12 mouse cellular contexts compared by ENCODE assay signal in genomic region chr12:85348338-85348737, GRCm38 (mm10). TPM values are rescaled to one million over a fixed set of nuclear protein-coding genes. Genes with fewer than 3 reads are reported as not detected.
DNase-seq lines count a peak whose midpoint lies in the region; ATAC-seq and TF ChIP-seq lines count a peak whose summit lies in the region.
"Had no signal": no experiment of that assay in that cellular context is flagged by ENCODE, and none has a peak within 500 bp of the region (broad histone marks: within the 10 kb centered on the region; RNA-seq: fewer than 3 reads in every experiment).

No protein-coding gene starts in this region.

- no peak overlapping the region for H3K9ac ChIP-seq in heart, embryonic 13.5 days
- H3K9ac ChIP-seq in heart, embryonic 11.5 days (ENCODE audit: low read depth, low read length) = no peak overlapping the region
- H3K9ac ChIP-seq in stomach, embryonic 16.5 days (ENCODE audit: low read length) = no peak overlapping the region
- no peak overlapping the region for H3K9ac ChIP-seq in stomach, postnatal 0 days (ENCODE audit: low read length)
- H3K9ac ChIP-seq in liver, embryonic 16.5 days (ENCODE audit: low read depth, low read length) = no peak overlapping the region
- H3K9ac ChIP-seq in midbrain, embryonic 16.5 days (ENCODE audit: low read depth, low read length) = no peak overlapping the region
- H3K9ac ChIP-seq: embryonic facial prominence, embryonic 12.5 days; limb, embryonic 13.5 days had no signal

- no peak for ATAC-seq in heart, embryonic 13.5 days (ENCODE audit: extremely low read depth, insufficient number of reproducible peaks, low FRiP score, low TSS enrichment)
- ATAC-seq in heart, embryonic 11.5 days (replicated peaks; ENCODE audit: insufficient number of reproducible peaks, low FRiP score, low TSS enrichment) = no peak
- no peak for ATAC-seq in stomach, embryonic 16.5 days (ENCODE audit: insufficient read depth, low FRiP score)
- ATAC-seq in stomach, postnatal 0 days (ENCODE audit: low FRiP score, low TSS enrichment) = no peak
- 0 out of 2 replicates have a peak, but pooled peaks have one; percentile 27 for ATAC-seq in liver, embryonic 16.5 days (ENCODE audit: low read depth)
- ATAC-seq in midbrain, embryonic 16.5 days = no peak

- WGBS in heart, embryonic 13.5 days = 62% methylated on average over 6 of the region's 6 CpGs
- 73% methylated on average over 6 of the region's 6 CpGs for WGBS in heart, embryonic 11.5 days (ENCODE audit: insufficient replicate concordance)
- WGBS in stomach, embryonic 16.5 days = 74% methylated on average over 6 of the region's 6 CpGs
- WGBS in stomach, postnatal 0 days = 77% methylated on average over 6 of the region's 6 CpGs
- 66% methylated on average over 6 of the region's 6 CpGs for WGBS in liver, embryonic 16.5 days (ENCODE audit: insufficient replicate concordance)
- whole genome bisulfite sequencing in midbrain, embryonic 16.5 days = 83% methylated on average over 6 of the region's 6 CpGs
- 82% methylated on average over 6 of the region's 6 CpGs for WGBS in cerebellum, adult 2 months

- no peak for TF ChIP-seq EP300 in stomach, postnatal 0 days (optimal IDR thresholded peaks at IDR 0.05)

- no peak for TF ChIP-seq POLR2A in cerebellum, adult 2 months (IDR thresholded peaks at IDR 0.05; ENCODE audit: borderline replicate concordance, insufficient read depth, low read length)

- H3K9me3 ChIP-seq in heart, embryonic 13.5 days = no peaks in the 10 kb centered on the region
- H3K9me3 ChIP-seq in heart, embryonic 11.5 days (replicated peaks; ENCODE audit: control insufficient read depth, low read length) = no peaks in the 10 kb centered on the region
- H3K9me3 ChIP-seq in stomach, embryonic 16.5 days (replicated peaks; ENCODE audit: control insufficient read depth, low read length) = no peaks in the 10 kb centered on the region
- H3K9me3 ChIP-seq in stomach, postnatal 0 days (ENCODE audit: control insufficient read depth, low read length) = no peaks in the 10 kb centered on the region
- no peaks in the 10 kb centered on the region for H3K9me3 ChIP-seq in liver, embryonic 16.5 days (replicated peaks; ENCODE audit: control insufficient read depth, low read length)
- no peaks in the 10 kb centered on the region for H3K9me3 ChIP-seq in midbrain, embryonic 16.5 days (replicated peaks; ENCODE audit: control insufficient read depth, low read length, poor library complexity, severe bottlenecking)
- H3K9me3 ChIP-seq: embryonic facial prominence, embryonic 12.5 days; limb, embryonic 13.5 days had no signal

- H3K27ac ChIP-seq in heart, embryonic 13.5 days (replicated peaks) = peak overlapping the region; percentile 53
- H3K27ac ChIP-seq in heart, embryonic 11.5 days (ENCODE audit: low read depth, low read length) = no peak overlapping the region
- peak overlapping the region; percentile 38; the same call in 1 of the 2 replicates for H3K27ac ChIP-seq in stomach, embryonic 16.5 days (ENCODE audit: low read length)
- H3K27ac ChIP-seq in stomach, postnatal 0 days (replicated peaks) = no peak overlapping the region
- H3K27ac ChIP-seq in liver, embryonic 16.5 days (ENCODE audit: low read length) = peak overlapping the region; percentile 53
- H3K27ac ChIP-seq in midbrain, embryonic 16.5 days (ENCODE audit: low read length) = no peak overlapping the region
- no peak overlapping the region; the same call in 1 of the 2 replicates for H3K27ac ChIP-seq in cerebellum, adult 2 months (ENCODE audit: insufficient read depth, low read length)
- H3K27ac ChIP-seq: embryonic facial prominence, embryonic 12.5 days; limb, embryonic 13.5 days had no signal

- peaks cover 66% of the 10 kb centered on the region for H3K36me3 ChIP-seq in heart, embryonic 13.5 days
- peaks cover 7% of the 10 kb centered on the region; the same call in 1 of the 2 replicates for H3K36me3 ChIP-seq in heart, embryonic 11.5 days (ENCODE audit: control insufficient read depth, insufficient read depth, low read length)
- H3K36me3 ChIP-seq in stomach, embryonic 16.5 days (ENCODE audit: control insufficient read depth, insufficient read depth, low read length) = peaks cover 4% of the 10 kb centered on the region; the same call in 1 of the 2 replicates
- peaks cover 6% of the 10 kb centered on the region; the same call in 1 of the 2 replicates for H3K36me3 ChIP-seq in stomach, postnatal 0 days (ENCODE audit: control insufficient read depth, insufficient read depth, low read length)
- H3K36me3 ChIP-seq in liver, embryonic 16.5 days (ENCODE audit: control insufficient read depth, insufficient read depth) = peaks cover 11% of the 10 kb centered on the region
- peaks cover 7% of the 10 kb centered on the region for H3K36me3 ChIP-seq in midbrain, embryonic 16.5 days (ENCODE audit: control insufficient read depth, insufficient read depth, low read length)

- peaks cover 40% of the 10 kb centered on the region for H3K4me1 ChIP-seq in heart, embryonic 13.5 days
- peaks cover 5% of the 10 kb centered on the region; the same call in 1 of the 2 replicates for H3K4me1 ChIP-seq in heart, embryonic 11.5 days (ENCODE audit: control insufficient read depth, insufficient read depth, low read length)
- 0 out of 2 replicates have a peak, but pooled peaks cover 4% of the 10 kb centered on the region for H3K4me1 ChIP-seq in stomach, embryonic 16.5 days (ENCODE audit: control insufficient read depth, insufficient read depth, low read length)
- no peaks in the 10 kb centered on the region; the same call in 1 of the 2 replicates for H3K4me1 ChIP-seq in stomach, postnatal 0 days (replicated peaks; ENCODE audit: control insufficient read depth, insufficient read depth)
- peaks cover 6% of the 10 kb centered on the region for H3K4me1 ChIP-seq in liver, embryonic 16.5 days (ENCODE audit: control insufficient read depth, low read depth, low read length)
- no peaks in the 10 kb centered on the region for H3K4me1 ChIP-seq in midbrain, embryonic 16.5 days (ENCODE audit: control insufficient read depth, insufficient read depth, low read length)
- no peaks in the 10 kb centered on the region for H3K4me1 ChIP-seq in cerebellum, adult 2 months (ENCODE audit: control insufficient read depth, insufficient read depth, low read length)

- no peak for TF ChIP-seq CTCF in stomach, postnatal 0 days (IDR thresholded peaks at IDR 0.05; ENCODE audit: low read depth)
- TF ChIP-seq CTCF in cerebellum, adult 2 months (IDR thresholded peaks at IDR 0.05; ENCODE audit: borderline replicate concordance, insufficient read depth, low read depth, low read length) = no peak

- H3K4me2 ChIP-seq in heart, embryonic 13.5 days = no peak overlapping the region
- no peak overlapping the region for H3K4me2 ChIP-seq in heart, embryonic 11.5 days
- H3K4me2 ChIP-seq in stomach, embryonic 16.5 days (ENCODE audit: low read depth, low read length) = no peak overlapping the region
- no peak overlapping the region for H3K4me2 ChIP-seq in stomach, postnatal 0 days (replicated peaks; ENCODE audit: low read depth)
- no peak overlapping the region for H3K4me2 ChIP-seq in liver, embryonic 16.5 days (ENCODE audit: low read depth, low read length)
- no peak overlapping the region for H3K4me2 ChIP-seq in midbrain, embryonic 16.5 days (ENCODE audit: low read length)
- H3K4me2 ChIP-seq: embryonic facial prominence, embryonic 12.5 days; limb, embryonic 13.5 days had no signal

- no peak overlapping the region for H3K4me3 ChIP-seq in heart, embryonic 13.5 days
- H3K4me3 ChIP-seq in heart, embryonic 11.5 days (ENCODE audit: low read depth, low read length) = no peak overlapping the region
- H3K4me3 ChIP-seq in stomach, embryonic 16.5 days (replicated peaks; ENCODE audit: low read length) = no peak overlapping the region
- no peak overlapping the region for H3K4me3 ChIP-seq in stomach, postnatal 0 days (ENCODE audit: low read depth, low read length)
- no peak overlapping the region for H3K4me3 ChIP-seq in liver, embryonic 16.5 days (ENCODE audit: low read depth, low read length)
- no peak overlapping the region for H3K4me3 ChIP-seq in midbrain, embryonic 16.5 days (ENCODE audit: low read depth, low read length)
- no peak overlapping the region for H3K4me3 ChIP-seq in cerebellum, adult 2 months (replicated peaks; ENCODE audit: insufficient read depth, low read depth, low read length)
- H3K4me3 ChIP-seq: embryonic facial prominence, embryonic 12.5 days; limb, embryonic 13.5 days had no signal

- DNase-seq in stomach, postnatal 0 days (ENCODE audit: low spot score) = no peak
- no peak for DNase-seq in frontal cortex, postnatal 25 days (ENCODE audit: low spot score in 2 of 2)
- DNase-seq in cerebellum, adult 2 months = no peak
- DNase-seq: right cerebral cortex, postnatal 25 days; thymus, postnatal 25 days had no signal

- no peaks in the 10 kb centered on the region for H3K27me3 ChIP-seq in heart, embryonic 13.5 days (replicated peaks)
- no peaks in the 10 kb centered on the region for H3K27me3 ChIP-seq in heart, embryonic 11.5 days (ENCODE audit: control insufficient read depth, insufficient read depth, low read length)
- H3K27me3 ChIP-seq in stomach, embryonic 16.5 days (ENCODE audit: control insufficient read depth, insufficient read depth, low read length) = no peaks in the 10 kb centered on the region
- H3K27me3 ChIP-seq in stomach, postnatal 0 days (ENCODE audit: control insufficient read depth, insufficient read depth, low read length) = no peaks in the 10 kb centered on the region
- no peaks in the 10 kb centered on the region for H3K27me3 ChIP-seq in liver, embryonic 16.5 days (ENCODE audit: control insufficient read depth, insufficient read depth, low read depth, low read length)
- H3K27me3 ChIP-seq in midbrain, embryonic 16.5 days (ENCODE audit: control insufficient read depth, insufficient read depth, low read depth, low read length) = no peaks in the 10 kb centered on the region
- no peaks in the 10 kb centered on the region for H3K27me3 ChIP-seq in cerebellum, adult 2 months (ENCODE audit: control insufficient read depth, insufficient read depth, low read length)
- H3K27me3 ChIP-seq: embryonic facial prominence, embryonic 12.5 days; limb, embryonic 13.5 days had no signal

RNA-seq across cellular contexts. Expression of gene Nek9, which starts 9.2 kb away (rescaled TPM):
- 18.5 and 19.2 TPM in 2 replicates for polyA plus RNA-seq in heart, embryonic 13.5 days (2015; fragmentation: Nextera tagmentation; extraction: Ambion mirVana)
- 10.5 and 15.6 TPM in 2 replicates for polyA plus RNA-seq in heart, embryonic 11.5 days (2014; fragmentation: Nextera tagmentation; extraction: Ambion mirVana)
- 16.8 and 17.1 TPM in 2 replicates for polyA plus RNA-seq in stomach, embryonic 16.5 days (2015; fragmentation: Nextera tagmentation; extraction: Ambion mirVana)
- 7.2 and 8.1 TPM in 2 replicates for polyA plus RNA-seq in stomach, postnatal 0 days (2015; fragmentation: Nextera tagmentation; extraction: Ambion mirVana)
- polyA plus RNA-seq in liver, embryonic 16.5 days (2015; fragmentation: Nextera tagmentation; extraction: Ambion mirVana) = 5.4 and 6.9 TPM in 2 replicates
- 9.1 and 10.2 TPM in 2 replicates for polyA plus RNA-seq in midbrain, embryonic 16.5 days (2015; fragmentation: Nextera tagmentation; extraction: Ambion mirVana)
- polyA plus RNA-seq in cerebellum, adult 2 months (2012; rRNA removed) = 38.6 and 40.1 TPM in 2 replicates

RNA-seq across cellular contexts. Expression of gene Tmed10, which starts 26.3 kb away (rescaled TPM):
- polyA plus RNA-seq in heart, embryonic 13.5 days (2015; fragmentation: Nextera tagmentation; extraction: Ambion mirVana) = 279 and 292 TPM in 2 replicates
- polyA plus RNA-seq in heart, embryonic 11.5 days (2014; fragmentation: Nextera tagmentation; extraction: Ambion mirVana) = 330 and 334 TPM in 2 replicates
- polyA plus RNA-seq in stomach, embryonic 16.5 days (2015; fragmentation: Nextera tagmentation; extraction: Ambion mirVana) = 383 and 401 TPM in 2 replicates
- 351 and 370 TPM in 2 replicates for polyA plus RNA-seq in stomach, postnatal 0 days (2015; fragmentation: Nextera tagmentation; extraction: Ambion mirVana)
- polyA plus RNA-seq in liver, embryonic 16.5 days (2015; fragmentation: Nextera tagmentation; extraction: Ambion mirVana) = 158 and 165 TPM in 2 replicates
- polyA plus RNA-seq in midbrain, embryonic 16.5 days (2015; fragmentation: Nextera tagmentation; extraction: Ambion mirVana) = 178 and 184 TPM in 2 replicates
- polyA plus RNA-seq in cerebellum, adult 2 months (2012; rRNA removed) = 174 and 178 TPM in 2 replicates

RNA-seq across cellular contexts. Expression of gene Zc2hc1c, which starts 59.9 kb away (rescaled TPM):
- polyA plus RNA-seq in heart, embryonic 13.5 days (2015; fragmentation: Nextera tagmentation; extraction: Ambion mirVana) = 0.55 and 0.62 TPM in 2 replicates
- 0.69 and 0.93 TPM in 2 replicates for polyA plus RNA-seq in heart, embryonic 11.5 days (2014; fragmentation: Nextera tagmentation; extraction: Ambion mirVana)
- 2.0 and 2.1 TPM in 2 replicates for polyA plus RNA-seq in stomach, embryonic 16.5 days (2015; fragmentation: Nextera tagmentation; extraction: Ambion mirVana)
- 0.76 and 0.93 TPM in 2 replicates for polyA plus RNA-seq in stomach, postnatal 0 days (2015; fragmentation: Nextera tagmentation; extraction: Ambion mirVana)
- polyA plus RNA-seq in liver, embryonic 16.5 days (2015; fragmentation: Nextera tagmentation; extraction: Ambion mirVana) = 0.08 and 0.13 TPM in 2 replicates
- 2.2 and 2.4 TPM in 2 replicates for polyA plus RNA-seq in midbrain, embryonic 16.5 days (2015; fragmentation: Nextera tagmentation; extraction: Ambion mirVana)
- polyA plus RNA-seq in cerebellum, adult 2 months (2012; rRNA removed) = 0.95 and 1.1 TPM in 2 replicates

Comparison
In these comparisons a context has a peak if more than half of its experiments do, and no peak if none do; other contexts are left out.
1. H3K27ac ChIP-seq: peak in heart, embryonic 13.5 days (single experiment), stomach, embryonic 16.5 days (single experiment) and liver, embryonic 16.5 days (single experiment); none in heart, embryonic 11.5 days (single experiment), stomach, postnatal 0 days (single experiment), midbrain, embryonic 16.5 days (single experiment) and cerebellum, adult 2 months (single experiment).